Mouse (Mus musculus): ENCODE measurements around the gene Gm43638.
"Not testable (repeated sequence)": the region's sequence is repeated elsewhere in the genome, so short reads cannot be mapped to it uniquely, and the experiment has no call there.

Gene Gm43638

DNA sequence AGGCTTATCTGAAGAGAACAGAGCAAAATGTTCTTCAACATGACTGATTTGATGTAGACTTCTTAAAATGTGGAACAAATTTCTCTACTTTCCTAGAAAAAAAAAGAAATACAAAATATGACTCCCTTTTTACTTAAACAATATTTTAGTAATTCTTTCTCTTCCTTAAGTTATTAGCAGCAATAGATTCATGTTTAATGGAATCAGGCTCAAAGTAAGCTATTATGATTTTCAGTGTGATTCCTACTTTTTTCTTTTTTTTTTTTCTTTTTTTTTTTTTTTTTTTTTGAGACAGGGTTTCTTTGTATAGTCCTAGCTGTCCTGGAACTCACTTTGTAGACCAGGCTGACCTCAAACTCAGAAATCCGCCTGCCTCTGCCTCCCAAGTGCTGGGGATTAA is at the start of gene Gm43638:
Gm43638 (minus strand) TSS at position 101 of the 400 bp plus-strand sequence.
- DNase-seq (ENCODE audit: low spot score in 2 of 2) = not testable (repeated sequence)

GRCm38 (mm10) chr5:87535994-87536644 is 49.5 kb upstream of the Gm43638 start:
- DNase-seq (ENCODE audit: low spot score in 2 of 2) = no peak

DNA sequence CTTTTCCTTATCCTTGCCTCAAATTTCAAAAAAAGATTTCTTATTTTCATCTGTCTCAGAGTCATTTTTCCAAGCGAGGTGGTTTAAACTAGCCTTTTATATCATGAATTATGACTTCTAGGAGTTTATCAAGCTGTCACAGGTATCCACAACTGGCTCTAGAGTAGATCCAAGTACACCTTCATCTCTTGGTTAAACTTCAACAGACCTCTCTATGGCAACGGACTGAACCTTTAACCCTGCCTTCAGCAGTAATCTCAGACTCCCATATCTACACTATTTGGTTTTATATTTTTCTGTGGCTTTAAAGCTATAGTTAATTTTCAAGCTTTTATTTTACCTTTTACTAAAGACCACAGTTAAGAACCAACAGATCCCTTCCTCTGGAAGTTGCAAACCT is 45.7 kb upstream of the Gm43638 start:
- DNase-seq (ENCODE audit: low spot score in 2 of 2) = no peak

DNA sequence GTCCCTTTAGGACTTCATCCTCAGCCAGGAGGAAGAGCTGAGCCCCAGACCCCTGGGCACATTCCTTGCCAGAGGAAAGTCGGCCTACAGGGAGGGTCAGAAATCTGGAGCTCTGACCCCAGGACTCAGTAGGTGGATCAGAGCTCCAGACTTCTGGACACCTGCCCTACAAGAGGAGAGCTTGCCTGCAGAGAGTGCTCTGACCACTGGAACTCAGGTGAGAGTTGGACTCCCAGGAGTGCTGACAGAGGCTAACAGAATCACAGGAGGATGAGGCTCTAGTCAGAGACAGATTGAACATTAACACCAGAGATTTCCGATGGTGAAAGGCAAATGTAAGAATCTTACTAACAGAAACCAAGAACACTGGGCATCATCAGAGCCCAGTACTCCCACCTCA is 37.0 kb upstream of the Gm43638 start:
- not testable (repeated sequence) for DNase-seq (ENCODE audit: low spot score in 2 of 2)

DNA sequence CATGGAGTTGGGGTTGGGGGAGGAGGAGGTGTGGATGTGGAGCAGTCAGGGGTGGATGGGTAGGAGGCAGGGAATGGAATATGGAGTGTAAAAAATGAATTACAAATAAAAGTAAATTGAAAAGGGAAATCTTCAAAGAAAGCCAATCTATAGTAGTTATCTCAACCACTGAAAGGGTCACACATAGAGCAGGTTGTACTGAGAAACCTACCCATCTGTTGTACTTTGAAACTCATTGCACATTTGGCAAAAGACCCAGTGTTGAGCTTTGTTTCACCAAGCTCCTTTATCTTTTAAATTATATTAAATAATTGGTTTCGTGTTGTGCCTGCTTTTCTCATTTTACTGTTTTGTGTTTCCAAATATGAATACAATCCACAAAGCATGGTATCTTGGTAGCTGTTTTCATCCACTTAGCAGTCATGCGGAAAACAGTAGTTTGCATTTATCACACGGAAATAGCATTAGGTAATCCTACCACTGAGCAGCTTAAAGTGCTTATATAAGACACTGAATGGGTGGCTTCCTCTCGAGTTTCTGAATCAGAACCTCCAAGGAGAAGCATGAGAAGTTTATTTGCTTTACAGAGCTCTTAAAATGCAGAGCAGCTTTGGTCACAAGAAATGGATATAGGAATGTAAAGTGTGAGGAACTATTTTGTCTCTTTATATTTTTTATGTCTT is 19.3 kb upstream of the Gm43638 start:
- DNase-seq (ENCODE audit: low spot score in 2 of 2) = no peak

DNA sequence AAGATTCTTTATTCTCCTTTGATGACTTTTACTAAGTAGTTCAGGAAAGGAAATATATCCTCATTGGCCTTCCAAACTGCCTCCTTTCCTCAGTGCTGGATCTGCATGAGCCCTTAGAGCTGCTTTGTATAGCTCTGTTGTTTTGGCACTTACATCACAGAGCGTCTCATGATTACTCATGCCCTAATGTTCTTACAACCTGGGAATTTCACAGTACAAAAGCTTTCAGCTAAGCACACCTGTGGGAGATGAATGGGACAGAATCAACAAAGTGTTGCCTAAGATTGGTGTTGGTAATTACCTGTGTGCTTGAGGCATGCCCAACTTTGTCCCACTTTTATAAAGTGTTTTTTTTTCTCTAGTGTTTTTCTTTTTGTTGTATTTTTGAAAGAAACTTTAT is 16.1 kb upstream of the Gm43638 start:
- DNase-seq (ENCODE audit: low spot score in 2 of 2) = no peak

DNA sequence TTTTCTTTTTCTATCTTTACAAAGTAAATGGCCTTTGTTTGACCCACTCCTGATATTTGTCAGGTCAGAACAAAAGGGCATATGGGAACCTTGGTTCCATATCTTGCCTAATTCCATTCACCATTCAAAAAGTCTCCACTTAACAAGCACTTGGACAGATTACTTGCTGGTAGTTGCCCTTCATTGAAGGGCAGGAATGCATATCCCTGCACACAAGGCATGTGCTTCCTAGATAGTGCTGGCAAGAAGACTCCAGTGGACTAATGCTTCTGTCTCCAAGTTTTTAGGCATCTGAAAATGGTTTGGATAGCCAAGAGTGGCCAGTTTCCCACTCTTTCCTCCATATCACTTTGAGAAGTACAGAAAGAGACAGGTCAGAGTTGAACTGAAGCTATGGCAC is 12.7 kb upstream of the Gm43638 start:
- no peak for DNase-seq (ENCODE audit: low spot score in 2 of 2)

DNA sequence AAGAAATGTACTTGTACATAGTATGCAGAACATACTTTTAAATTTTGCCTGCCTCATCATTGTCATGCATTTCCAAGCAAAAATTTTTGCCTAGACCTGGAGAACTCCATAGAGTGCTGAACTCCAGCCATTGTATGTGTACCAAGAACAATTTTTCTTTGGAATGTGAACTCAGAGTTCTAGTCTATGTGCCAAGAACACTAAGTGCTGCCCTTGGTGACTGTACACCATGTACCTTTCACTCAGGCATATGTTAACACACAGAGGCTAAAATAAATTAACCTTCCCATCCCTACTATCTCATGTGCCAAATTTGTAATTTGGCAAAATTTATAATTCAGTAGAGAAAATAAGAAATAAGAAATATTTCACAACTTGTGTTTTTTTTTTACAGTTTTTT is 12.3 kb upstream of the Gm43638 start:
- no peak for DNase-seq (ENCODE audit: low spot score in 2 of 2)

GRCm38 (mm10) chr5:87490771-87491170 is 4.2 kb upstream of the Gm43638 start, which contains the start of gene Ugt2a1:
Gene Ugt2a1, minus strand, starts transcription at chr5:87490871.
- DNase-seq (ENCODE audit: low spot score in 2 of 2) = no peak

DNA sequence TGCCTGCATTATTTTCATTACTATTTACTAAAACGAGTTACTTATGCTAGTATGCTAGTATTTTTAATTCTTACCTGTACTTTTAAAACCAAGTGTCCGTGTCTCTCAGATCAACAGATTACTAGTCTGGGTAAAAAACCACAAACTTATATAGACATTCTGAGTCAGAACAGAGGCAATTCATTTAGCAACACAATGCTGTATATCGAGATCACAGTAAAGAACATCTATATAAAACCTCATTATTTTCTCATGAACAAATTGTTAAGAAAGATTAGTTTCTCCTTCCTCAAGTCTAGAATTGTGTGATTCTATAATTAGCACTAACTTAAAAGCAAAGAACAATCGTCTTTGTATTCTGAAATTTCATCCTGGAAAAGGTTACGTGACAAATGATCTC is 4.4 kb downstream of the Gm43638 start, which contains the start of gene Ugt2a2:
Ugt2a2 (minus strand) TSS at position 101 of the 400 bp plus-strand sequence.
- DNase-seq (ENCODE audit: low spot score in 2 of 2) = no peak

DNA sequence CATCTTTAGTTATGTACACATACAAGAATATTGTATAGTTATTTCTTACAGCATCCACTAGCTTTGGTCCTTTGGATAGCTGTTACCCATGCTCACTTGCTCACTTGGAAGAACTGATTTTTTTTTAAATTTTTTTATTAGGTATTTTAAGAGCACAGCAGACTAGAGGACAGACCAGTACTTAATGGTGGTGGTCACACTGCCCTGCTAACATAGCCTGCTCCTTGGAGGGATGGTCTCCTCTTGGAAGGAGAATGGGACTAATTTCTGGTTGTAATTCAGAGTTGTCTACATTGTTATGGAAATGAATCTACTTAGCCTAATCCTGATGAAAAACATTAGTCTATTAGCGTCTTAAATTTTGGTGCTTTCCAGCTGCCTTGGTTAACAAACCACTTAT is 27.8 kb downstream of the Gm43638 start:
- DNase-seq (ENCODE audit: low spot score in 2 of 2) = no peak

DNA sequence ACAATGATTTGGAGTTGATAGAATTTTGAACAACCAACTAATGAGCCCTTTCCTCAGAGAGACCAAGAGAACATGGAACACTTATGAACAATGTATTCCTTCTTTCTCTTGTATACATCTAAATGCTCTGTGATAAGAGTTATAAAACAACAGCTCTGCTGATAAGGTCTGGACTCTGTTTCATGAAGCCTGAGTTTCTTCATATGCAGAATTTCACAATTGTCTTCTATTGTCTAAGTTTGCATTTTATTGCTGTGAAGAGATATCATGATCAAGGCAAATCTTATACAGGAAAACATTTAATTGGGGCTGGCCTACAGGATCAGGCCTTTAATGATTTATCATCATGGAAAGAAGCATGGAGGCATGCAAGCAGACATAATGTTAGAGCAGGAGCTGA is 28.9 kb downstream of the Gm43638 start:
- no peak for DNase-seq (ENCODE audit: low spot score in 2 of 2)

DNA sequence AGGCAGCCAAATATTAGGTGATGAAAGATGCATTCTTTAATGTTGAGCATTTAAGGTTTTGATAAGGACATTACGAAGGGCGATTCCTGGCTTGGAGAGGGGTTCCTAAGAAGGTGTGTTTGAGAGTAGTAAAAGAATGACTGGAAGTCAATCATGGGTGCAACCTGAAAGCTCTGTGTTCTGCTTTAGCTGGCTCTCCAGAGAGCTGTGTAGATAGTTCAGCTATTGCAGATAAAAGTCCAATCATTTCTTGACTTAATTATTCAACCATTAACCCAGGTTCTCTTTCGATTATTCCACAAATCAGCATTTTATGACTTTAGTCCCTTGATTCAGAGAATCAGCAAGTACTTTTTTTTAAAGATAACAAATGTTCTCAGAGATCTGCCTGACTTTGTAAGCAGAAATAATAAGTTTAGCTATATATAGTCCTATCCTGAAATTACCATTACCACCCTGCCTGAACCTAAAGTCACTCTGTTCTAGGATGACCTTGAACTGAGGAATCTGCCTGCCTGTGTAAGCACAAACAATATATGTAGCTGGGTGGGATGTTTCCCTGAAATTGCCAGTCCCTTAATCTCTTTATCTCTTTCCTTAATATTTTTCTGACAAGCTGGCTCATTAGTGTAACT is 30.3 kb downstream of the Gm43638 start:
- no peak for DNase-seq (ENCODE audit: low spot score in 2 of 2)

DNA sequence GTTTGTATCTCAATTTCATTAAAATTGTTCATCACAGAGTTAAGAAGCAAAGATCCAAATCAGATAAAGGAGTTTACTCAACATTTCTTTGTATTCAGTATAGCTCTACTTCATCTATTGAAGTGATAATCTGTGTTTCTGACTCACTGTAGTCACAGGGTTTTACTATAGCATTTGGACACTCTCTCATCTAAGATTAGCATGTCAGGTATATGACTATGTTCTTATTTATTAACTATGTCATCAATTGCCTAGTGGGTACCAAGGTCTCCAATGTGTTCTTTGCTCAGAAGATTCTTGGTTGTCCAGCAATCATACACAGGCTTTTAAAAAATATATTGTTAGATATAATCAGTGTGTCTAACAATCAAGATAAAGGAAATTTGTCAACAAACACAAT is 31.1 kb downstream of the Gm43638 start:
- no peak for DNase-seq (ENCODE audit: low spot score in 2 of 2)

GRCm38 (mm10) chr5:87452514-87452913 is 34.1 kb downstream of the Gm43638 start:
- not testable (repeated sequence) for DNase-seq (ENCODE audit: low spot score in 2 of 2)

GRCm38 (mm10) chr5:87436264-87436663 is 50.3 kb downstream of the Gm43638 start:
- no peak for DNase-seq (ENCODE audit: low spot score in 2 of 2)

GRCm38 (mm10) chr5:87425676-87426075 is 60.9 kb downstream of the Gm43638 start:
- DNase-seq (ENCODE audit: low spot score in 2 of 2) = no peak

- not testable (repeated sequence) for DNase-seq (ENCODE audit: low spot score in 2 of 2)
These were observed 62.6 kb downstream of the Gm43638 start, which contains the start of gene Ugt2b38 for GRCm38 (mm10) chr5:87424041-87424440. Gene Ugt2b38, minus strand, starts transcription at chr5:87424203.
